Mouse (Mus musculus) lung, adult 2 months (tissue): ENCODE measurements around the gene St14. TPM values are rescaled to one million over a fixed set of nuclear protein-coding genes. Genes with fewer than 3 reads are reported as not detected.
"Not testable (repeated sequence)": the region's sequence is repeated elsewhere in the genome, so short reads cannot be mapped to it uniquely, and the experiment has no call there.

Experiments used
- DNase-seq: peaks from one replicate; pipeline ENCODE4 v3.0.0; 2022
- H3K4me1 ChIP-seq: fragments of 200-500 bp; 2 replicates; pipeline ENCODE4 v1.6.1; 2011; ENCODE audit warnings: low read length; ENCODE audit not compliant: control insufficient read depth, insufficient read depth
- H3K4me3 ChIP-seq: fragments of 200-500 bp; replicated peaks from 2 replicates; pipeline ENCODE3; 2011; ENCODE audit warnings: low read depth, mild to moderate bottlenecking, control low read depth, low read length; ENCODE audit errors: extremely low read depth
- CTCF ChIP-seq: fragments of 200-500 bp; IDR thresholded peaks from 2 replicates; pipeline ENCODE4 v1.5.1; 2011; ENCODE audit warnings: mild to moderate bottlenecking, low read length, control low read depth; ENCODE audit not compliant: insufficient read depth
- POLR2A ChIP-seq: fragments of 200-500 bp; IDR thresholded peaks from 2 replicates; pipeline ENCODE4 v1.6.1; 2011; ENCODE audit warnings: low read depth, mild to moderate bottlenecking, control low read depth, low read length, borderline replicate concordance; ENCODE audit errors: extremely low read depth
- WGBS: fragments of 180-500 bp; shearing (Covaris S2); methylation state at CpG from one replicate; pipeline ENCODE4 v1.1.7; 2018; 5-methylcytosine and 5-hydroxymethylcytosine counted together
- polyA plus RNA-seq: library from polyadenylated mRNA; depleted of rRNA; stranded (reverse); fragments of >200 nt; gene quantifications from 2 replicates; pipeline ENCODE4 v1.2.3, GENCODE M21; 2012; rRNA removed

Gene St14
- polyA plus RNA-seq, 1 experiment = 47.2 TPM

DNA sequence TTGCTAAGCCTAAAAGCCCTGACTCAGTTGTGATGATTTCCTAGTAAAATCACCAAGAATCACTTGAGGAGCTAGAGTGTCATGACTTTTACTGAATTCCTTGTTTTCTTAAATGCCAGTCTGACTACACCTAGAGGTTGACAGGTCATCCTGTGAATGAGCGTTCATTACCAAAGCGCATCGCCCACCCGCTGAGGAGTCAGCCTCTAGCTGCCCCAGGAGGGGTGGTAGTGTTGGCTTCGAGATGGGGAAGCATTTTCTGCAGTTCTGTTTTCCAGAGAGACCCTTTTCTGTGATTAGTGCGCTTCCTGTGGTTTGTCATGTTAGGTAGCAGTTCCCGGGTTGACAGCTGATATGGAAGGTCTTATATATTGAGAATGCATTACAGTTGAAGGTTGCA is 57.9 kb downstream of the St14 start:
- no peaks in the 10 kb centered on the region for H3K4me1 ChIP-seq
- 88% methylated on average over 7 of the region's 7 CpGs for WGBS
- no peak overlapping the region for H3K4me3 ChIP-seq
- TF ChIP-seq CTCF (no peak), POLR2A (no peak)
- DNase-seq = no peak

DNA sequence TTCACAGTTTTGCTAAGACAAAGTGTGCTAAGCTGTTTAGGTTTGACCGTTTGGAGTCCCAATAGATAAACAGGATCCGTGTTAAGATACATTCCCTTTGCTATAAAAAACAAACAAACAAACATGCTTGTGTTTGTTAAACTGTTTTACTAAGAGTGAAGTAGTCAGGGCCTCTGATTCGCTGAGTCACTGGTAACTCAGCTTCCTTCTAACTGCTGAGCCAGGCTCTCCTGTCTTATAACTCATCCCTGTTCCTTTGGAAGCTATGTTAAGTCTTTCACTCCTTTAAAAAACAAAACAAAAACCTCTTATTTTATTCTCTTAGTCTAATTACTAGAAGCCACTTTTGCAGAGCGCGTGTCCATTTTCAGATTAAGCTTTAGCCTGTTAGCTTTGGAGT is 59.4 kb downstream of the St14 start:
- DNase-seq = no peak
- 85% methylated on average over 5 of the region's 5 CpGs for WGBS
- Histone ChIP-seq H3K4me1 (no peaks in the 10 kb centered on the region), H3K4me3 (no peak overlapping the region)
- TF ChIP-seq CTCF (no peak), POLR2A (no peak)

DNA sequence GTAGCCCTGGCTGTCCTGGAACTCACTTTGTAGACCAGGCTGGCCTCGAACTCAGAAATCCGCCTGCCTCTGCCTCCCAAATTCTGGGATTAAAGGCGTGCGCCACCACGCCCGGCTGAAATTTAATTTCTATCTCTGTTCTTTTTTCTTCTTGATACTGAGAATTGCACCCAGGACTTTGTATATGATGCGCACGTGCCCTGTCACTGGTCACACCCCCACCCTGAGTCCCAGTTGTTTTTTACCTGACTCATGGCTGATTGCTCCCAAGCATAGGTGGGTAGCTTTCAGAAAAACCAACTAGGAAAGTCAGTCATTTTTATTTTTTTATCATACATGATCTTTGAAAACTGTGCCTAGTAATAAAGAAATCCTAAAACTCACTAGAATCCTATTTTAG is 60.9 kb downstream of the St14 start:
- H3K4me3 ChIP-seq = no peak overlapping the region
- DNase-seq = no peak
- TF ChIP-seq CTCF = no peak
- no peak for TF ChIP-seq POLR2A
- 96% methylated on average over 8 of the region's 8 CpGs for WGBS
- H3K4me1 ChIP-seq = no peaks in the 10 kb centered on the region

DNA sequence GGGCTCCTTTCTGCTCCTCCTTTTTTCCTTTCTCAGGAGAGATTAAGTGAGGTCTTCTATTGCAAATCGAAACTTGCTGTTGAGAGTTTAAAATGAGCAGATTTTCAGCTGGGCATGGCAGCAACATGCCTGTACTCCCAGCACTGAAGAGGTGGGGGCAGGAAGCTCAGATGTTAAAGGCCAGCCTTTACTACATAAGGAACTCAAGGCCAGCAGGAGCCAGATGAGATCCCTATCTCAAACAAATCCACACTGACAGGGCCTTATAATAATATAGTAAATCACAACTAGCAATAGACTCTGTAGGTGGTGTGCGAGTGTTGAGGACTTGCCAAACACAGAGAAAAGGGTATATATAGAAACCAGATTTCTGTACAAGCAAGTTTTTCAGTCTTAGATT is 72.9 kb downstream of the St14 start:
- TF ChIP-seq CTCF = no peak
- no peak for TF ChIP-seq POLR2A
- DNase-seq = no peak
- H3K4me3 ChIP-seq = no peak overlapping the region
- H3K4me1 ChIP-seq = no peaks in the 10 kb centered on the region
- WGBS = 78% methylated on average over 2 of the region's 2 CpGs

DNA sequence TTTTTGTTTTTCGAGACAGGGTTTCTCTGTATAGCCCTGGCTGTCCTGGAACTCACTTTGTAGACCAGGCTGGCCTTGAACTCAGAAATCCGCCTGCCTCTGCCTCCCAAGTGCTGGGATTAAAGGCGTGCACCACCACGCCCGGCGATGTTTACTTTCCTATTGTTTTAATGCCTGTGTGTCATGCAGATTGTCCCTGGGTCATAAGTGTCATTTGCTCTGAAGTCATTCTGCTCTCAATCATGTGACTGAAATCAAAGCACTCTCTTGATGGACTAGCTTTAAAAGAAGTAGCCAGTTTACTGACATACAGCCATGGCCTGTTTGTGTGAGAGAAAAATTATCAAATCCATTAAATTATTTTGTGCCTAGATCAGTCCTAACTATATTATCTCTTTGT is 80.1 kb downstream of the St14 start:
- not testable (repeated sequence) for H3K4me1 ChIP-seq, DNase-seq, H3K4me3 ChIP-seq
- 85% methylated on average over 6 of the region's 6 CpGs for WGBS

DNA sequence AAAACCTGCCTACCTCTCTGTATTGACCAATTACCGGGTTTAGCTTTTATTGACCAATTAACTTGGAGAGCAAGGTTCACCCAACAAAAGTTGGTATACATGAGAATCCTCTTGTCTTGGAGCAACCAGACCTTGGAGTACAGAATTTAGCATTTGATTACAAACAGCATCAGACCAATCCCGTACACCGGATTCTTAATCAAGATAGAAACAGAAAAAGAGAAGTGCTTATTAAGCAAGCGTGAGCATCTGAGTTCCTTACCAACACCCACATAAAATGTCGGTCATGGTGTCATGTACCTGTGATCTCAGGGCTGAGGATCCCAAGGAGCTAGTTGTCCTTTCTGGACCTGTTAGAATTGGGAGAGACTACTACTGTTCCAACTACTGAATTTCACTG is 81.4 kb downstream of the St14 start:
- Histone ChIP-seq H3K4me3 (no peak overlapping the region), H3K4me1 (no peaks in the 10 kb centered on the region)
- no peak for TF ChIP-seq CTCF
- no peak for TF ChIP-seq POLR2A
- DNase-seq = no peak
- 97% methylated on average over 5 of the region's 5 CpGs for WGBS

Other genes starting within 250 kb of the St14 start
- gene Adamts15, start 209.4 kb downstream of the St14 start, polyA plus RNA-seq = 26.6 and 29.6 TPM in 2 replicates
- 8.6 and 11.8 TPM in 2 replicates for gene Adamts8, start 189.3 kb downstream of the St14 start, polyA plus RNA-seq
- gene Zbtb44, start 101.2 kb downstream of the St14 start, polyA plus RNA-seq = 5.9 and 8.2 TPM in 2 replicates
- 465 and 568 TPM in 2 replicates for gene Aplp2, start 80.0 kb upstream of the St14 start, polyA plus RNA-seq
- gene Prdm10, start 148.7 kb upstream of the St14 start, polyA plus RNA-seq = 6.3 and 7.3 TPM in 2 replicates